Mouse (Mus musculus): ENCODE measurements around the gene Thy1.

DNA sequence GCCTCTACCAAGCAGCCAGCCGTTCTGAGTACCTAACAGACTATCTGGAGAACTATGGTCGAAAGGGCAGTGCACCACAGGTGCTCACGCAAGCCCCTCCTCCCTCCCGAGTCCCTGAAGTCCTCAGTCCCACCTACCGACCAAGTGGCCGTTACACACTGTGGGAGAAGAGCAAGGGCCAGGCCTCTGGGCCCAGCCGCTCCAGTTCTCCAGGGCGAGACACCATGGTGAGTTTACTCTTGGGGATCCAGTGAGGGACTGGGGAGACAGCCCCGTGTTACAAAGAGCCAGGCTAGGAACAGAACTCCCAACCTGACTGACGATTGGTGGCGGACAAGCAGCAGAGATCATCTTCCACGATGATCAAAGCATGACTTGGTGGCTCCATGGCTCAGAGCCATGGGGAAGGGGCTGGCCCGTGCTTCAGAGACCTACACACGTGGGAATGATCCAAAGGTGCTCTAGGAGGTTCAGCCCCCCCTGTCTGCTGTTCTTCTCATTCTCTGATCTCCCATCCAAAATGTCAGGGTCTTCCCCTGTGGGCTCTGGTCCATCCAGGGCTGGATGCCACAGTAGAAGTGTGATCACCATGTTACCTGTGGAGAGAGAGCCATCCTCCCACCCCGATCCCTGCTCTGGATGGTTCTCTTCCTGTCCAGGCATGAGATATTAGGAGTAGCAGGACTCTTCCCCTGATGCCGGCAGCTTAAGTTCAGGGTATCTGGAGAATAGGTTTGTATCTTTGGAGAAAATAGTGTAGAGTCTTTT is 33.0 kb downstream of the Thy1 start:
- TF ChIP-seq CTCF (IDR thresholded peaks at IDR 0.05) (no peak), EP300 (IDR thresholded peaks at IDR 0.05; ENCODE audit: insufficient read depth, low read depth, low read length) (no peak), POLR2A (IDR thresholded peaks at IDR 0.05; ENCODE audit: insufficient read depth, low read depth, low read length) (no peak)
